ENCODE assay signal across 25 mouse cellular contexts in genomic region chr6:127373052-127373451, GRCm38 (mm10).
DNase-seq lines count a peak whose midpoint lies in the region; ATAC-seq and TF ChIP-seq lines count a peak whose summit lies in the region.
"Had no signal": no experiment of that assay in that cellular context is flagged by ENCODE, and none has a peak within 500 bp of the region (broad histone marks: within the 10 kb centered on the region; RNA-seq: fewer than 3 reads in every experiment).

No protein-coding gene starts in this region.

- WGBS in forebrain, postnatal 0 days: 40% methylated on average over 5 of the region's 5 CpGs
- 45% methylated on average over 5 of the region's 5 CpGs for WGBS in forebrain, embryonic 14.5 days
- 34% methylated on average over 5 of the region's 5 CpGs for WGBS in hindbrain, postnatal 0 days
- WGBS in hindbrain, embryonic 13.5 days: 54% methylated on average over 5 of the region's 5 CpGs
- 84% methylated on average over 5 of the region's 5 CpGs for WGBS in limb, embryonic 10.5 days

- no peak for DNase-seq in forebrain, postnatal 0 days
- no peak for DNase-seq in forebrain, embryonic 14.5 days (ENCODE audit: low spot score)
- DNase-seq in hindbrain, postnatal 0 days (ENCODE audit: low spot score): peak; percentile 31
- peak; percentile 33 for DNase-seq in CD4-positive, CD25-positive, alpha-beta regulatory T cell, adult 2 months (ENCODE audit: low read depth, low spot score)
- DNase-seq in brain, embryonic 14.5 days (ENCODE audit: low read depth): peak; percentile 51
- DNase-seq in layer of hippocampus, adult 18-20 months (ENCODE audit: low spot score in 2 of 2): no peak
- no peak for DNase-seq in limb, embryonic 10.5 days (ENCODE audit: low spot score)
- DNase-seq: adrenal gland, adult 8-10 months; adrenal gland, postnatal 36 days; B cell, adult 2 months; cerebellum, adult 11 months; cerebellum, adult 2 months; cerebellum, adult 9-11 months; cerebellum, postnatal 25 days; gastrocnemius, postnatal 25 days; heart, adult 2 months; kidney, adult 18-20 months had no signal

- no peaks in the 10 kb centered on the region for H3K36me3 ChIP-seq in forebrain, postnatal 0 days (ENCODE audit: insufficient read depth)
- H3K36me3 ChIP-seq in forebrain, embryonic 14.5 days (ENCODE audit: control insufficient read depth, insufficient read depth, low read length): no peaks in the 10 kb centered on the region
- H3K36me3 ChIP-seq in hindbrain, postnatal 0 days (ENCODE audit: insufficient read depth, low read length): no peaks in the 10 kb centered on the region
- no peaks in the 10 kb centered on the region for H3K36me3 ChIP-seq in hindbrain, embryonic 13.5 days
- H3K36me3 ChIP-seq in limb, embryonic 10.5 days: no peaks in the 10 kb centered on the region
- H3K36me3 ChIP-seq: embryonic facial prominence, embryonic 12.5 days; embryonic facial prominence, embryonic 15.5 days; hindbrain, embryonic 15.5 days had no signal

- TF ChIP-seq CTCF in forebrain, postnatal 0 days (IDR thresholded peaks at IDR 0.05; ENCODE audit: low read depth): no peak
- TF ChIP-seq CTCF in hindbrain, postnatal 0 days (IDR thresholded peaks at IDR 0.05; ENCODE audit: low read depth): no peak
- no peak for TF ChIP-seq CTCF in brain, embryonic 14.5 days (IDR thresholded peaks at IDR 0.05; ENCODE audit: borderline replicate concordance, extremely low read depth, insufficient read depth, insufficient read length)

- no peak for TF ChIP-seq POLR2A in brain, embryonic 14.5 days (IDR thresholded peaks at IDR 0.05; ENCODE audit: borderline replicate concordance, extremely low read depth, insufficient read depth, insufficient read length, poor library complexity, severe bottlenecking)

- no peak overlapping the region for H3K4me2 ChIP-seq in forebrain, postnatal 0 days (ENCODE audit: low read depth)
- H3K4me2 ChIP-seq in forebrain, embryonic 14.5 days (ENCODE audit: low read length): no peak overlapping the region
- no peak overlapping the region for H3K4me2 ChIP-seq in hindbrain, postnatal 0 days (ENCODE audit: low read depth, low read length)
- H3K4me2 ChIP-seq in hindbrain, embryonic 13.5 days: no peak overlapping the region
- H3K4me2 ChIP-seq: embryonic facial prominence, embryonic 12.5 days; embryonic facial prominence, embryonic 15.5 days; heart, embryonic 11.5 days; hindbrain, embryonic 15.5 days had no signal

- no peaks in the 10 kb centered on the region for H3K27me3 ChIP-seq in forebrain, postnatal 0 days (ENCODE audit: insufficient read depth, low read length)
- no peaks in the 10 kb centered on the region for H3K27me3 ChIP-seq in forebrain, embryonic 14.5 days (replicated peaks; ENCODE audit: control insufficient read depth, insufficient read depth, low read length)
- no peaks in the 10 kb centered on the region for H3K27me3 ChIP-seq in hindbrain, postnatal 0 days (ENCODE audit: insufficient read depth, low read length)
- no peaks in the 10 kb centered on the region for H3K27me3 ChIP-seq in hindbrain, embryonic 13.5 days
- H3K27me3 ChIP-seq in limb, embryonic 10.5 days (ENCODE audit: low read depth, poor library complexity, severe bottlenecking): no peaks in the 10 kb centered on the region
- H3K27me3 ChIP-seq: embryonic facial prominence, embryonic 12.5 days; embryonic facial prominence, embryonic 15.5 days; hindbrain, embryonic 15.5 days had no signal

- peaks cover 4% of the 10 kb centered on the region; the same call in 1 of the 2 replicates for H3K4me1 ChIP-seq in forebrain, postnatal 0 days (ENCODE audit: insufficient read depth)
- peaks cover 8% of the 10 kb centered on the region for H3K4me1 ChIP-seq in forebrain, embryonic 14.5 days (ENCODE audit: control insufficient read depth, insufficient read depth, low read length)
- H3K4me1 ChIP-seq in hindbrain, postnatal 0 days (ENCODE audit: insufficient read depth, low read length): peaks cover 9% of the 10 kb centered on the region; the same call in 1 of the 2 replicates
- peaks cover 14% of the 10 kb centered on the region; the same call in 1 of the 2 replicates for H3K4me1 ChIP-seq in hindbrain, embryonic 13.5 days (replicated peaks)
- peaks cover 10% of the 10 kb centered on the region; the same call in 1 of the 2 replicates for H3K4me1 ChIP-seq in limb, embryonic 10.5 days

- no peak overlapping the region for H3K27ac ChIP-seq in forebrain, postnatal 0 days (ENCODE audit: low read depth, low read length)
- H3K27ac ChIP-seq in forebrain, embryonic 14.5 days (ENCODE audit: low read depth, low read length): no peak overlapping the region
- H3K27ac ChIP-seq in hindbrain, postnatal 0 days: no peak overlapping the region
- H3K27ac ChIP-seq in hindbrain, embryonic 13.5 days: no peak overlapping the region
- H3K27ac ChIP-seq in limb, embryonic 10.5 days: no peak overlapping the region
- H3K27ac ChIP-seq: embryonic facial prominence, embryonic 12.5 days; embryonic facial prominence, embryonic 15.5 days; heart, adult 2 months; hindbrain, embryonic 15.5 days had no signal

- H3K9ac ChIP-seq in forebrain, postnatal 0 days: no peak overlapping the region
- H3K9ac ChIP-seq in forebrain, embryonic 14.5 days (ENCODE audit: low read length): no peak overlapping the region
- no peak overlapping the region for H3K9ac ChIP-seq in hindbrain, postnatal 0 days (replicated peaks; ENCODE audit: low read length)
- H3K9ac ChIP-seq in hindbrain, embryonic 13.5 days: no peak overlapping the region
- H3K9ac ChIP-seq: embryonic facial prominence, embryonic 12.5 days; embryonic facial prominence, embryonic 15.5 days; hindbrain, embryonic 15.5 days had no signal

- no peaks in the 10 kb centered on the region for H3K9me3 ChIP-seq in forebrain, postnatal 0 days (ENCODE audit: low read length)
- H3K9me3 ChIP-seq in forebrain, embryonic 14.5 days (replicated peaks; ENCODE audit: control insufficient read depth, low read length): no peaks in the 10 kb centered on the region
- no peaks in the 10 kb centered on the region for H3K9me3 ChIP-seq in hindbrain, postnatal 0 days (ENCODE audit: low read length)
- no peaks in the 10 kb centered on the region for H3K9me3 ChIP-seq in hindbrain, embryonic 13.5 days
- H3K9me3 ChIP-seq in limb, embryonic 10.5 days (replicated peaks): no peaks in the 10 kb centered on the region
- H3K9me3 ChIP-seq: embryonic facial prominence, embryonic 12.5 days; embryonic facial prominence, embryonic 15.5 days; hindbrain, embryonic 15.5 days had no signal

- ATAC-seq in forebrain, postnatal 0 days: peak; percentile 54; the same call in 1 of the 2 replicates
- ATAC-seq in forebrain, embryonic 14.5 days: no peak
- ATAC-seq in hindbrain, postnatal 0 days: peak; percentile 56; the same call in 1 of the 2 replicates
- ATAC-seq in hindbrain, embryonic 13.5 days (ENCODE audit: low FRiP score): no peak
- ATAC-seq: activated CD4-positive, CD25-positive, alpha-beta regulatory T cell, adult 4 months; inflammation-experienced regulatory T-cells, adult 6 months; intestine, embryonic 16.5 days had no signal

- H3K4me3 ChIP-seq in forebrain, postnatal 0 days (ENCODE audit: low read depth, low read length): no peak overlapping the region
- no peak overlapping the region for H3K4me3 ChIP-seq in forebrain, embryonic 14.5 days (ENCODE audit: low read depth, low read length)
- H3K4me3 ChIP-seq in hindbrain, postnatal 0 days (ENCODE audit: low read length): no peak overlapping the region
- no peak overlapping the region for H3K4me3 ChIP-seq in hindbrain, embryonic 13.5 days
- no peak overlapping the region for H3K4me3 ChIP-seq in limb, embryonic 10.5 days
- H3K4me3 ChIP-seq: embryonic facial prominence, embryonic 12.5 days; embryonic facial prominence, embryonic 15.5 days; heart, adult 2 months; hindbrain, embryonic 15.5 days had no signal

Comparison
In these comparisons a context has a peak if more than half of its experiments do, and no peak if none do; other contexts are left out.
1. ATAC-seq: peak in forebrain, postnatal 0 days (single experiment) and hindbrain, postnatal 0 days (single experiment); none in forebrain, embryonic 14.5 days (single experiment) and hindbrain, embryonic 13.5 days (single experiment).
2. DNase-seq: peak in hindbrain, postnatal 0 days (single experiment), CD4-positive, CD25-positive, alpha-beta regulatory T cell, adult 2 months (single experiment) and brain, embryonic 14.5 days (single experiment); none in forebrain, postnatal 0 days (single experiment), forebrain, embryonic 14.5 days (single experiment), layer of hippocampus, adult 18-20 months (0 of 2) and limb, embryonic 10.5 days (single experiment).